In the genomic region with DNA sequence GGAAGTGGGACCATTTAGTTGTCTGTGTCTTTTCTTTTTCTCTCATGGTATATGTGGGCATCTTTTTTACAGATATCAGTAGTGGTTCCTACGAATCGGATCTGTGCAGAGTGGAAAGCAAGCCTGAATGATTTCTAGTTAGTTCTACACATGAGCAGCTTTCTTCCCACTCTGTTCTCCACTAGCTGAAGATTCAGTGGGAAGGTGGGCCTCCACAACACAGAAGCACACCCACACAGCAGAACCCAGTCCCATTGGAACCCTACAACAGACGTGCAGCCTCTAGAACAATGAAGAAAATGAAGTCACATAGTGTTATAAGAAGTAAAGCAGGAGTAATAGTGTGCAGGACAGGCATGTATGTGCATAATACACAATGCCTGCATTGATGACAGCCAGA, we compare ENCODE assay signal across 27 mouse cellular contexts.
DNase-seq lines count a peak whose midpoint lies in the region; TF ChIP-seq lines count a peak whose summit lies in the region.
"Had no signal": no experiment of that assay in that cellular context is flagged by ENCODE, and none has a peak within 500 bp of the region (broad histone marks: within the 10 kb centered on the region; RNA-seq: fewer than 3 reads in every experiment).

No protein-coding gene starts in this region.

- intact Hi-C loops in left cerebral cortex, postnatal 10 days (cut with DNase I), result no loop called here

- DNase-seq in layer of hippocampus, adult 2 months (ENCODE audit: low spot score in 2 of 2), result peak; percentile 23 to 33
- DNase-seq in layer of hippocampus, postnatal 10 days (ENCODE audit: low spot score in 2 of 2), result no peak
- peak; percentile 3 to 13 for DNase-seq in left cerebral cortex, adult 18-20 months (ENCODE audit: low spot score in 2 of 2)
- DNase-seq in left cerebral cortex, postnatal 10 days (ENCODE audit: extremely low spot score in 1 of 2, low spot score in 2 of 2), result no peak
- peak; percentile 8 to 16 for DNase-seq in right cerebral cortex, adult 2 months (ENCODE audit: low spot score in 2 of 2)
- DNase-seq in right cerebral cortex, postnatal 14 days, result no peak
- DNase-seq: adrenal gland, adult 2 months; adrenal gland, postnatal 14 days; cerebellum, adult 11-12 months; cerebellum, adult 8-10 months; cerebellum, postnatal 10 days; cerebellum, postnatal 36 days; embryo, embryonic 11 days; gastrocnemius, postnatal 10 days; gastrocnemius, postnatal 36 days; heart, adult 2 months; heart, postnatal 14 days; heart, postnatal 4 days had no signal

- H3K4me3 ChIP-seq in layer of hippocampus, adult 2 months, result no peak overlapping the region
- H3K4me3 ChIP-seq: embryonic facial prominence, embryonic 10.5 days; embryonic facial prominence, embryonic 13.5 days; erythroblast, embryonic 14.5 days; forebrain, embryonic 12.5 days; forebrain, embryonic 15.5 days; heart, adult 2 months; heart, embryonic 10.5 days; heart, embryonic 13.5 days had no signal

- no peak for TF ChIP-seq CTCF in layer of hippocampus, adult 2 months (conservative IDR thresholded peaks at IDR 0.05)

- H3K27ac ChIP-seq in layer of hippocampus, adult 2 months, result no peak overlapping the region
- H3K27ac ChIP-seq: embryonic facial prominence, embryonic 10.5 days; embryonic facial prominence, embryonic 13.5 days; forebrain, embryonic 12.5 days; forebrain, embryonic 15.5 days; heart, adult 2 months; heart, embryonic 10.5 days; heart, embryonic 13.5 days; hindbrain, embryonic 14.5 days; hindbrain, postnatal 0 days had no signal

Comparison
In these comparisons a context has a peak if more than half of its experiments do, and no peak if none do; other contexts are left out.
1. DNase-seq: peak in layer of hippocampus, adult 2 months (2 of 2), left cerebral cortex, adult 18-20 months (2 of 2) and right cerebral cortex, adult 2 months (2 of 2); none in layer of hippocampus, postnatal 10 days (0 of 2), left cerebral cortex, postnatal 10 days (0 of 2) and right cerebral cortex, postnatal 14 days (single experiment).